Mouse (Mus musculus) brain, adult 2 months (tissue): Measurements from ENCODE around the gene Kars.
A peak's percentile ranks its signal among the peaks of the same experiment; 100 is the strongest.

Source experiments
- DNase-seq: peaks from one replicate; pipeline ENCODE4 v3.0.0; 2011; ENCODE audit warnings: low read depth, low spot score

Kars gene

GRCm38 (mm10) chr8:111982116-111982515 is 29.0 kb downstream of the Kars start:
- peak; percentile 86 for DNase-seq

- DNase-seq, result no peak
These were observed 33.0 kb downstream of the Kars start for GRCm38 (mm10) chr8:111978147-111978546.

- no peak for DNase-seq
These were observed 34.8 kb downstream of the Kars start for GRCm38 (mm10) chr8:111976326-111976725.

GRCm38 (mm10) chr8:111975706-111976105 is 35.4 kb downstream of the Kars start:
- DNase-seq, result no peak

GRCm38 (mm10) chr8:111974138-111974537 is 37.0 kb downstream of the Kars start:
- no peak for DNase-seq

- no peak for DNase-seq
These were observed 42.1 kb downstream of the Kars start for GRCm38 (mm10) chr8:111968991-111969390.

- DNase-seq, result no peak
These were observed 42.6 kb downstream of the Kars start for GRCm38 (mm10) chr8:111968541-111968940.

- no peak for DNase-seq
These were observed 43.8 kb downstream of the Kars start for GRCm38 (mm10) chr8:111967246-111967870.

GRCm38 (mm10) chr8:111964849-111965561 is 46.1 kb downstream of the Kars start:
- peak; percentile 58 for DNase-seq

GRCm38 (mm10) chr8:111964351-111964750 is 46.8 kb downstream of the Kars start:
- DNase-seq, result peak; percentile 82

GRCm38 (mm10) chr8:111963546-111963945 is 47.6 kb downstream of the Kars start:
- DNase-seq, result no peak

- DNase-seq, result no peak
These were observed 48.0 kb downstream of the Kars start for GRCm38 (mm10) chr8:111963091-111963490.

- DNase-seq, result no peak
These were observed 48.5 kb downstream of the Kars start for GRCm38 (mm10) chr8:111962589-111962988.

GRCm38 (mm10) chr8:111961330-111961729 is 49.8 kb downstream of the Kars start:
- no peak for DNase-seq

GRCm38 (mm10) chr8:111960591-111961321 is 50.4 kb downstream of the Kars start:
- peak; percentile 51 for DNase-seq

GRCm38 (mm10) chr8:111957231-111957630 is 53.9 kb downstream of the Kars start:
- DNase-seq, result peak; percentile 29

GRCm38 (mm10) chr8:111955879-111956278 is 55.2 kb downstream of the Kars start:
- no peak for DNase-seq

GRCm38 (mm10) chr8:111954844-111955594 is 56.1 kb downstream of the Kars start:
- DNase-seq, result no peak

GRCm38 (mm10) chr8:111951936-111952335 is 59.2 kb downstream of the Kars start:
- peak; percentile 87 for DNase-seq

GRCm38 (mm10) chr8:111951317-111951716 is 59.8 kb downstream of the Kars start:
- peak; percentile 83 for DNase-seq

- no peak for DNase-seq
These were observed 60.3 kb downstream of the Kars start for GRCm38 (mm10) chr8:111950846-111951245.

GRCm38 (mm10) chr8:111947954-111948353 is 63.2 kb downstream of the Kars start:
- peak; percentile 84 for DNase-seq
